Mouse (Mus musculus): ENCODE data around the gene Eaf2. TPM values are rescaled to one million over a fixed set of nuclear protein-coding genes. Genes with fewer than 3 reads are reported as not detected.

Eaf2 gene
- polyA plus RNA-seq, 1 experiment from 2014 or later, result 1.0 TPM

DNA sequence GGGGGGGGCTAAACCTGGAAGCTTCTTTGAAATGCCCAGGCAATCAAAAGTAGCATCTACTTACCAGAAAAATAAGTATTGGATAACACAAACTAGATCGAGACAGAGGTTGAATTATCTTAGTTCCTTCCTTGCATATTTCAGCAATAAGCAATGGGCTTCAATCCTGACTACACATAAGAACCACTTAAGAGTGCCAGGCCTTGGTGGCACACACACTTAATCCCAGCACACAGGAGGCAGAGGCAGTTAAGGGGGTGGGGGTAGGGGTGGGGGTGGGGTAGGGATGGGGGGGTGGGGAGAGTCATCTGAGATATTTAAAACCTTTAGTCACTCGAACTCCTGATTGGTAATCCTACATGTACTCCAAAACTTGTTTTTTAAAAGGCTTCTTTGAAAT, 103.6 kb downstream of the Eaf2 start:
- no peak for TF ChIP-seq CTCF (IDR thresholded peaks at IDR 0.05; ENCODE audit: low read depth)
- Histone ChIP-seq H3K4me3 (ENCODE audit: low read depth, low read length) (no peak overlapping the region), H3K27me3 (replicated peaks; ENCODE audit: control insufficient read depth, insufficient read depth, low read length) (no peaks in the 10 kb centered on the region), H3K9ac (ENCODE audit: low read depth, low read length) (no peak overlapping the region), H3K36me3 (ENCODE audit: control insufficient read depth, insufficient read depth) (no peaks in the 10 kb centered on the region), H3K4me2 (replicated peaks; ENCODE audit: low read depth) (no peak overlapping the region), H3K9me3 (ENCODE audit: control insufficient read depth) (no peaks in the 10 kb centered on the region), H3K27ac (ENCODE audit: low read depth, low read length) (no peak overlapping the region), H3K4me1 (replicated peaks; ENCODE audit: control insufficient read depth, insufficient read depth, low read length) (no peaks in the 10 kb centered on the region)
- WGBS, result 89% methylated on average over 2 of the region's 2 CpGs
- ATAC-seq, result no peak

DNA sequence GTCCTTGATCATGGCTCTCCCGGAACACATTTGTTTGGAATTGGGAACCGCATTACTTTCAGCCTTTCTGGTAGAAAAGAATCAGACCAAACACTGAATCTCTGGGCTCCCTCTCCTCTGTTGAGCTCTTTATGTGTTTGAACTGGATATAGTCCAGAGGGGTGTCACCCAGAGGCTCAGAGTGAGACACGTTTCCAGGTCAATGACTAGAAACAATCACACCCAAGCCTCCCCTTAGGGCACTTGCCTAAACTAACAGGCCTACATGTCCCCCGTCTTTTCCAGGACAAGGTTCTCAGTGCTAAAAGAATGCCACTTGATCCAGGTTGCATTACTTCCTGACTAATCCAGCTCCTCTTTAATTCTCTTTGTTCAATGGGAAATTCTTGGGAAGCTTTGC, 104.0 kb downstream of the Eaf2 start:
- H3K27me3 ChIP-seq (replicated peaks; ENCODE audit: control insufficient read depth, insufficient read depth, low read length), result no peaks in the 10 kb centered on the region
- TF ChIP-seq CTCF (IDR thresholded peaks at IDR 0.05; ENCODE audit: low read depth), result no peak
- no peak overlapping the region for H3K4me3 ChIP-seq (ENCODE audit: low read depth, low read length)
- H3K9me3 ChIP-seq (ENCODE audit: control insufficient read depth), result no peaks in the 10 kb centered on the region
- no peaks in the 10 kb centered on the region for H3K36me3 ChIP-seq (ENCODE audit: control insufficient read depth, insufficient read depth)
- 75% methylated on average over 4 of the region's 4 CpGs for WGBS
- ATAC-seq, result no peak
- H3K4me1 ChIP-seq (replicated peaks; ENCODE audit: control insufficient read depth, insufficient read depth, low read length), result no peaks in the 10 kb centered on the region
- no peak overlapping the region for H3K4me2 ChIP-seq (replicated peaks; ENCODE audit: low read depth)
- H3K9ac ChIP-seq (ENCODE audit: low read depth, low read length), result no peak overlapping the region
- H3K27ac ChIP-seq (ENCODE audit: low read depth, low read length), result no peak overlapping the region

DNA sequence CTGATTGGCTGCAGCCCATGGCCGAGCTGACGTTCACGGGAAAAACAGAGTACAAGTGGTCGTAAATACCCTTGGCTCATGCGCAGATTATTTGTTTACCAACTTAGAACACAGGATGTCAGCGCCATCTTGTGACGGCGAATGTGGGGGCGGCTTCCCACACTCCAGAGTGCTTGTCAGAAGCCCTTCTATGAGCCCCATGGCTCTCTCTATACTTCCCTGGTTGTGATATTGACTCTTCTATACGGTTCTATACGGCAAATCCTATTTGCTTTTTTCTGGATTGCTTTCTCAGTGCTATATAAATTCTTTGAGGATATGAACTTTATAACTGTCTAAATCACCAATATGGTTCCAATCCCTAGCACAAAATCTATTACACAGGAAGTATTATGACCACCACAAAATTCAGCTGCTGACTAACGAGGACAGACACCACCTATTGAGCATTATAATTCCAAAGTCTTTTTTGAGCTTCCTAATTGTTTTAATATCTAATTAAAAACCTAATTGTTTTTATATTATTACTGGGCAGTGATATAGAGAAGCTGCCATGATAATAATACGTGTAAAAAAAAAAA, 104.5 kb downstream of the Eaf2 start:
- no peak for TF ChIP-seq CTCF (IDR thresholded peaks at IDR 0.05; ENCODE audit: low read depth)
- ATAC-seq, result no peak
- H3K4me1 ChIP-seq (replicated peaks; ENCODE audit: control insufficient read depth, insufficient read depth, low read length), result no peaks in the 10 kb centered on the region
- no peak overlapping the region for H3K4me2 ChIP-seq (replicated peaks; ENCODE audit: low read depth)
- no peaks in the 10 kb centered on the region for H3K36me3 ChIP-seq (ENCODE audit: control insufficient read depth, insufficient read depth)
- H3K4me3 ChIP-seq (ENCODE audit: low read depth, low read length), result no peak overlapping the region
- WGBS, result 78% methylated on average over 8 of the region's 13 CpGs
- no peaks in the 10 kb centered on the region for H3K9me3 ChIP-seq (ENCODE audit: control insufficient read depth)
- H3K27ac ChIP-seq (ENCODE audit: low read depth, low read length), result no peak overlapping the region
- H3K27me3 ChIP-seq (replicated peaks; ENCODE audit: control insufficient read depth, insufficient read depth, low read length), result no peaks in the 10 kb centered on the region
- H3K9ac ChIP-seq (ENCODE audit: low read depth, low read length), result no peak overlapping the region

DNA sequence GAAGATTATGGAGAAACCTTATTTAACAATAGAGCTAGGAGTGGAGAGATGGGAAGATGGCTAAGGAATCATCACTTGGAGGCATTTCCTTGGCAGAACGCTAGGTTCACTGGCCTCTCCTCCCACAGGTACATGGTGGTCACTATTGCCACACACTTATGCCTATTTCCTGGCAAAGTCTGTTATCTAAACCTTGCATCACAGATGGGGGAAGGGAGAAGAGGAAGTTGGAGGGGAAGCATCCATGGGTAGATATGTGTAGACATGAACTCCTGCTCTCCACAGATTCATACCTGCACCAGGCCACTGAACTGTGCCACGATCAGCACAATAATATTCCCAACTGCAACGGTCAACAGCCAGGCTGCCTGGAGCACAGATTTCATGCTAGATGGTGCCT, 122.8 kb downstream of the Eaf2 start:
- 81% methylated on average over 3 of the region's 3 CpGs for whole genome bisulfite sequencing
- no peak for ATAC-seq
- H3K9ac ChIP-seq (ENCODE audit: low read depth, low read length), result no peak overlapping the region
- H3K27me3 ChIP-seq (replicated peaks; ENCODE audit: control insufficient read depth, insufficient read depth, low read length), result no peaks in the 10 kb centered on the region
- H3K4me3 ChIP-seq (ENCODE audit: low read depth, low read length), result no peak overlapping the region
- no peaks in the 10 kb centered on the region for H3K36me3 ChIP-seq (ENCODE audit: control insufficient read depth, insufficient read depth)
- H3K9me3 ChIP-seq (ENCODE audit: control insufficient read depth), result no peaks in the 10 kb centered on the region
- no peak overlapping the region for H3K27ac ChIP-seq (ENCODE audit: low read depth, low read length)
- H3K4me1 ChIP-seq (replicated peaks; ENCODE audit: control insufficient read depth, insufficient read depth, low read length), result no peaks in the 10 kb centered on the region
- no peak for TF ChIP-seq CTCF (IDR thresholded peaks at IDR 0.05; ENCODE audit: low read depth)
- H3K4me2 ChIP-seq (replicated peaks; ENCODE audit: low read depth), result no peak overlapping the region

DNA sequence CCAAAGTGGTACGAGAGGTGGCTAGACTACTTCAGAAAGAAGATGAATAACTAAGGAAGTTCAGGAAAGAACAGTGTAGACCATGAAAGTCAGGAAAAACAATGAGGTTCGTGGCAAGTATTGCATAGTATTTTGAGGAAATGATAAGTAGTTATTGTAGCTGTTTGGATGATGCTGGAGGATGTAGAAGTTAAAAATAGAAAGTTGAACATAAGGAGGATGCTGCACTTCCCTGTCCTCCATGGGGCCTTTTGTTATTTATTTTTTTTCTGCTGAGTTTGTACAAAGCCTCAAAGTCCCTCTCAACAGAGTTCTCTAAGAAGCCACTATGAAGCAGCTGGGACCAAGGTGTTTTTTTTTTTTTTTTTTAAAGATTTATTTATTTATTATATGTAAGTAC, 127.0 kb downstream of the Eaf2 start:
- WGBS, result 56% methylated on average over 2 of the region's 2 CpGs

DNA sequence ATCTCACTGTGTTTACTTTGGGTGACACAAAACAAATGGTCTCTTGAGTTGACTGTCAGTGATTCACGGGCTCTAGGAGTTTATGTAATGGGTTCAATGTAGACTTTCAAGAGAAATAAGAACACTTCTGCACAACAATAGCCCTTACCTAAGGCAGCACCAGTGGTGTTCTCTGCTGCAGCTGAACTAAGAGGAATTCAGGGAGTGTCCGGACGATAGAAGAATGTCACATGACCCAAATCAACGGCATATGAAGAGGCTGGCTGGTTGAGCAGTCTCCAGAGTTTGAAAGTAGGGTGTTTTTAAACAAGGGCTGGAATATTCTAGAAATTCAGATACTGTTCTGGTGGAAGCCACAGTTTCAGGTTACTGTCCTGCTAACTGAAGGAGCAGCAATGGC, 127.7 kb downstream of the Eaf2 start:
- no peak for TF ChIP-seq CTCF (IDR thresholded peaks at IDR 0.05; ENCODE audit: low read depth)
- WGBS, result 53% methylated on average over 4 of the region's 4 CpGs

More for the DNA sequence above, 127.0 kb downstream of the Eaf2 start:
- TF ChIP-seq CTCF (IDR thresholded peaks at IDR 0.05; ENCODE audit: low read depth), result no peak
- Histone ChIP-seq H3K27me3 (replicated peaks; ENCODE audit: control insufficient read depth, insufficient read depth, low read length) (no peaks in the 10 kb centered on the region), H3K36me3 (ENCODE audit: control insufficient read depth, insufficient read depth) (no peaks in the 10 kb centered on the region), H3K4me3 (ENCODE audit: low read depth, low read length) (no peak overlapping the region), H3K9me3 (ENCODE audit: control insufficient read depth) (no peaks in the 10 kb centered on the region), H3K27ac (ENCODE audit: low read depth, low read length) (no peak overlapping the region), H3K4me2 (replicated peaks; ENCODE audit: low read depth) (no peak overlapping the region), H3K4me1 (replicated peaks; ENCODE audit: control insufficient read depth, insufficient read depth, low read length) (no peaks in the 10 kb centered on the region), H3K9ac (ENCODE audit: low read depth, low read length) (no peak overlapping the region)
- no peak for ATAC-seq

DNA sequence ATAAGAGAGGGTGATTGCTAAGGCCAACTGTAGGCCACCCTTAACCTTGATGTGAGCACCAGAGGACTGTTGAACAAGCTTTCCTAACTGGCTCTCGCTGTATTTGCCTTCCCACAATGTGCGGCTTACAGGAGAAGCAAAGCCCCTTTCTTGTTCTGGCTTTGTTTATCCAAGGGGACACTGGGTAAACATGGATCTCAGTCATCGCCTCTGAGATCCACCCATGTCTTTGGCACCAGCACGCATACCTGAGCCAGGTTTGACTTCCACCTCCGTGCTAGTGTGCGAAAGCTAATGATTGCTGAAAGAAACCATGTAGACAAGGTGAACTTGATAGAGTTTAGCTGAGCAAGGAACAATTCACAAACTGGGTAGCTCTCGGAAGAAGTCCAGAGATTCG, 131.2 kb downstream of the Eaf2 start:
- no peak overlapping the region for H3K27ac ChIP-seq (ENCODE audit: low read depth, low read length)
- no peak overlapping the region for H3K9ac ChIP-seq (ENCODE audit: low read depth, low read length)
- TF ChIP-seq CTCF (IDR thresholded peaks at IDR 0.05; ENCODE audit: low read depth), result no peak
- no peak overlapping the region for H3K4me2 ChIP-seq (replicated peaks; ENCODE audit: low read depth)
- WGBS, result 48% methylated on average over 8 of the region's 8 CpGs
- no peak for ATAC-seq
- H3K27me3 ChIP-seq (replicated peaks; ENCODE audit: control insufficient read depth, insufficient read depth, low read length), result no peaks in the 10 kb centered on the region
- H3K36me3 ChIP-seq (ENCODE audit: control insufficient read depth, insufficient read depth), result no peaks in the 10 kb centered on the region
- H3K4me1 ChIP-seq (replicated peaks; ENCODE audit: control insufficient read depth, insufficient read depth, low read length), result no peaks in the 10 kb centered on the region
- H3K9me3 ChIP-seq (ENCODE audit: control insufficient read depth), result no peaks in the 10 kb centered on the region
- no peak overlapping the region for H3K4me3 ChIP-seq (ENCODE audit: low read depth, low read length)

More for the DNA sequence above, 127.7 kb downstream of the Eaf2 start:
- H3K9ac ChIP-seq (ENCODE audit: low read depth, low read length), result no peak overlapping the region
- no peaks in the 10 kb centered on the region for H3K9me3 ChIP-seq (ENCODE audit: control insufficient read depth)
- H3K27ac ChIP-seq (ENCODE audit: low read depth, low read length), result no peak overlapping the region
- no peak overlapping the region for H3K4me3 ChIP-seq (ENCODE audit: low read depth, low read length)
- no peak for ATAC-seq
- no peaks in the 10 kb centered on the region for H3K36me3 ChIP-seq (ENCODE audit: control insufficient read depth, insufficient read depth)
- no peak overlapping the region for H3K4me2 ChIP-seq (replicated peaks; ENCODE audit: low read depth)
- H3K27me3 ChIP-seq (replicated peaks; ENCODE audit: control insufficient read depth, insufficient read depth, low read length), result no peaks in the 10 kb centered on the region
- no peaks in the 10 kb centered on the region for H3K4me1 ChIP-seq (replicated peaks; ENCODE audit: control insufficient read depth, insufficient read depth, low read length)

Small RNA genes lying within 50 kb of the gene (microRNA-seq; reads per million reads assigned to microRNA genes)
- not detected for gene Gm22617

Other genes with a start within 250 kb of the Eaf2 start
- gene Cd86, start 208.9 kb downstream of the Eaf2 start, polyA plus RNA-seq (2015; fragmentation: Nextera tagmentation; extraction: Ambion mirVana), result 1.2 and 1.6 TPM in 2 replicates
- 4.7 and 7.5 TPM in 2 replicates for gene Ildr1, start 181.0 kb downstream of the Eaf2 start, polyA plus RNA-seq (2015; fragmentation: Nextera tagmentation; extraction: Ambion mirVana)
- gene Slc15a2, start 90.0 kb downstream of the Eaf2 start, polyA plus RNA-seq (2015; fragmentation: Nextera tagmentation; extraction: Ambion mirVana), result 7.3 and 12.9 TPM in 2 replicates
- gene Iqcb1, start 46.6 kb downstream of the Eaf2 start, polyA plus RNA-seq (2015; fragmentation: Nextera tagmentation; extraction: Ambion mirVana), result 7.6 and 7.8 TPM in 2 replicates
- gene Golgb1, start 137 bp upstream of the Eaf2 start, polyA plus RNA-seq (2015; fragmentation: Nextera tagmentation; extraction: Ambion mirVana), result 73.7 and 82.0 TPM in 2 replicates
- gene Hcls1, start 60.0 kb upstream of the Eaf2 start, polyA plus RNA-seq (2015; fragmentation: Nextera tagmentation; extraction: Ambion mirVana), result 16.1 and 18.7 TPM in 2 replicates
- 0.03 TPM in 1 of 2 replicates, not detected in the other for gene Fbxo40, start 115.5 kb upstream of the Eaf2 start, polyA plus RNA-seq (2015; fragmentation: Nextera tagmentation; extraction: Ambion mirVana)
- 1.1 and 1.4 TPM in 2 replicates for gene Polq, start 136.8 kb upstream of the Eaf2 start, polyA plus RNA-seq (2015; fragmentation: Nextera tagmentation; extraction: Ambion mirVana)

Measured in intestine, postnatal 0 days (tissue).